Mouse (Mus musculus): Measurements from ENCODE around the gene Hephl1. TPM values are rescaled to one million over a fixed set of nuclear protein-coding genes. Genes with fewer than 3 reads are reported as not detected.

The Hephl1 gene
- polyA plus RNA-seq, 1 experiment from 2014 or later = not detected

DNA sequence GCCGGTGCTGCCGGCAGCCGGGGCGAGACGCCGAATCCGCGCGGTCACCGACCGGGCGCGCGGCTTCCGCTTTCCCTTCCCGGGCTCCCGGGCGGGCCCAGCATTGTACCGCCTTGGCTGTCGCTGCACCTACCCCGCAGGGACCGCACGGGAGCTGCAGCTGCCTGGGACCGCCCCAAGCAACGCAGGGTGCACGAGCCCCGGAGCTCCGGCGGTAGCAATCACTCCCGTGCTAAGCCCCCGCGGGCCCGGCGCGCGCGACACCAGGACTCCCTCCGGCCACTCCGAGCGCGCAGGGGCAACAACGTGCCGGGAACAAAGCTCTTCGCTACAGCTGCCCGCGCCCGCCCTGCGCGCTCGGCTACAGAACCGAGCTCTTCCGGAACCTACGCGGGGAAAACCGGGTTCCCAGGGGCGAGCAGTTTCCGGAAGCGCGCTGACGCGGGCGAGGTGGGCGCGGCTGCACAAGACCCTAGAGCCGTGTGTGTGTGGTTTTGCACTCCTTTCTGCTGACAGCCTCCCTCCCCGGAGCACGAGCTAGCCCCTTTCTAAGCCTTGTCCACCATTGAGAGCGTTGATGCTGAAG is 66.7 kb downstream of the Hephl1 start, which contains the start of gene Panx1:
TSS of gene Panx1 (minus strand) at position 395 of the 586 bp plus-strand sequence.
- Histone ChIP-seq H3K27ac (replicated peaks) (peak within 1 kb of the TSS; percentile 96), H3K4me1 (replicated peaks) (peaks cover 47% of the 10 kb centered on the region), H3K27me3 (no peaks in the 10 kb centered on the region), H3K9ac (peak within 1 kb of the TSS; percentile 96), H3K9me3 (no peaks in the 10 kb centered on the region), H3K36me3 (no peaks in the 10 kb centered on the region), H3K4me3 (peak within 1 kb of the TSS; percentile 91), H3K4me2 (peak within 1 kb of the TSS; percentile 78)
- WGBS = under 1% methylated on average over 67 of the region's 68 CpGs
- ATAC-seq (ENCODE audit: low read depth) = peak; percentile 95

DNA sequence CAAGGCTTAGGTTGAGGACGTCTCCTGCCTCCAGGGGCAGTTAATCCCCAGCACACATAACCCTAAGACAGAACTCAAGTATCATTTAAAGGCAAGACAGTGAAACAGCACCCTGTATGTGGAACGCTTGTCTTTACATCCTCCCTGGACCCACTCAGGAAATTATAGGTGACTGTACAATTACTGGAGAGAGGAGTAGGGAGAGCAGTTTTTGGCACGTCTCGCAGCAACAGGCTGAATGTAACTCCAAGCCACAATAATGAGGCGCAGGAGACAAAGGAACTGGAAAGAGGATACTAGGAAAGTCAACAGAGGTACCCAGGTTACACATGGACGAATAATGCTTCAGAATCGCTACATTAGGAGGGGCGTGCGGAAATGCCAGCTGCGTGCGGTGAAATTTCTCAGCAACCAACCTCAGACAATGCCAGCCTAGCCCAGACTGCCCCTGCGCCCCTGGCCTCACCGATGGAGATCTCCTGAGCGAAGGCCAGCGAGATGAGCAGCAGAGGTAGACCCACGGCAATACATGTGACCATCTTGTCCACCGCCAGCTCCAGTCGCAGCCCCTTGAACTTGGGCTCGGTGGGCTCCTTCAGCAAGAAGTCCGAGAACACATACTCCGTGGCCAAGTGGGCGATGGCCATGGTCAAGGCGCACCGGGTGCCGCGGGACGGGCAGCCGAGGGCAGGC is 67.4 kb downstream of the Hephl1 start:
- H3K27me3 ChIP-seq = no peaks in the 10 kb centered on the region
- peaks cover 47% of the 10 kb centered on the region for H3K4me1 ChIP-seq (replicated peaks)
- H3K4me3 ChIP-seq = peak overlapping the region; percentile 91
- H3K4me2 ChIP-seq = peak overlapping the region; percentile 78
- H3K27ac ChIP-seq (replicated peaks) = peak overlapping the region; percentile 96
- peak; percentile 66 for ATAC-seq (ENCODE audit: low read depth)
- H3K9ac ChIP-seq = peak overlapping the region; percentile 96
- no peaks in the 10 kb centered on the region for H3K36me3 ChIP-seq
- WGBS = under 1% methylated on average over 28 of the region's 28 CpGs
- no peaks in the 10 kb centered on the region for H3K9me3 ChIP-seq

DNA sequence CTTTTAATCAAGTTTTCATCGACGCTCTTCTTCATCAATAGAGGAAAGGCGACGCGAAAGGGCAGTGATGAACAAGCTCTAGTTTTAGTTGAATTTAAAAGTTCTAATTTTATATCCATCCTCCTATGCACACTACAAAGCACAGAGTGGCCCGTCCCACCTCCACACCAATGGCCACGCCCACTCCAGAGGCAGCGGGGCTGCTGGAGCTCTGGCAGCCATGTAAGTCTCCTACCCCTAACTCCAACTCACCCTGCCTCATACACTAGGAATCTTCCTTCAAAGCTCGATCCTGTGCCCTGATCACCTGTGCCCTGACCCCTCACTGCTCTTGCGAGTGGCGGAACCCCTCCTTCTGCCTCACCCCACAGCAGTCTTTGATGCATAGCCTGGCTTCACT is 70.4 kb downstream of the Hephl1 start:
- no peak overlapping the region for H3K9ac ChIP-seq
- H3K4me3 ChIP-seq = no peak overlapping the region
- no peaks in the 10 kb centered on the region for H3K36me3 ChIP-seq
- H3K9me3 ChIP-seq = no peaks in the 10 kb centered on the region
- H3K27ac ChIP-seq (replicated peaks) = no peak overlapping the region
- peaks cover 61% of the 10 kb centered on the region for H3K4me1 ChIP-seq (replicated peaks)
- 91% methylated on average over 11 of the region's 11 CpGs for WGBS
- ATAC-seq (ENCODE audit: low read depth) = no peak
- no peak overlapping the region for H3K4me2 ChIP-seq
- H3K27me3 ChIP-seq = no peaks in the 10 kb centered on the region

DNA sequence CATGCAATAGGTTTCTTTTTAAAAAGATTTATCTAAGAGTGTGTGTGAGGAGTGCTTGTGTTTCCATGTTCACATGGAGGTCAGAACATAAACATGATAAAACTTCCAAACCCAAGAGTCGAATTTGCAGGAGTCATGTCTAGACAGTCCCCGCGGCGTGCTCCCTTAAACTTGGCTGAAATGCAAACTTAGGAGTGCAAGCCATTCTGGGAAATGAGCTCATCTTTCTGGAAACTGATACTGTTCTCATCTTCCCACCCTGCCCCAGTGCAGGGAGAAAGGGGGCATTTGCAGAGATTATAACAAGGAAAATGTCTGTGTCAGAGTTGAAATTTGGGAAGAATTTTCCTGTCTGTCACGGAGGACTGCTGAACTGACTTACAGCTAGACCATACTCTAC is 72.1 kb downstream of the Hephl1 start:
- 93% methylated on average over 5 of the region's 5 CpGs for WGBS
- H3K27ac ChIP-seq (replicated peaks) = no peak overlapping the region
- H3K9ac ChIP-seq = no peak overlapping the region
- no peak for ATAC-seq (ENCODE audit: low read depth)
- H3K36me3 ChIP-seq = no peaks in the 10 kb centered on the region
- no peak overlapping the region for H3K4me2 ChIP-seq
- peaks cover 55% of the 10 kb centered on the region for H3K4me1 ChIP-seq (replicated peaks)
- no peaks in the 10 kb centered on the region for H3K27me3 ChIP-seq
- H3K4me3 ChIP-seq = no peak overlapping the region
- no peaks in the 10 kb centered on the region for H3K9me3 ChIP-seq

DNA sequence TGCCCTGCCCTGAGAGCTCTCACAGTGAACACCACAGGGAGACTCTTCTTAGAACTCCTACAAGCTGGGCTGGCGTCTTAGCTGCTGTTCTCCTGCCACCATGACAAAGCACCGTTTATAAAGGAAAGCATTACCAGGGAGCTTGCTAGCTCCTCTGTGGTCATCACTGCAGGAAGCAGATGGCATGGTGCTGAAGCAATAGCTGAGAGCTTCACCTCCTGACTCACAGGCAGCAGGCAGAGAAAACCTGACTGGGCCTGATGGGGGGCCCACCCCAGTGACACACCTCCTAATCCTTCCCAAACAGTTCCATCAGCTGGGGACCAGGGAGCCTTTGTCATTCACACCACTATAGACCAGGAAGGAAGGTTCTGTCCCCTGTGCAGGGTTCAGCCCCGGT is 74.2 kb downstream of the Hephl1 start:
- no peak overlapping the region; the same call in 1 of the 2 replicates for H3K27ac ChIP-seq (replicated peaks)
- H3K27me3 ChIP-seq = no peaks in the 10 kb centered on the region
- H3K4me1 ChIP-seq (replicated peaks) = peaks cover 38% of the 10 kb centered on the region
- 51% methylated on average over 3 of the region's 3 CpGs for WGBS
- H3K9ac ChIP-seq = no peak overlapping the region
- 0 out of 2 replicates have a peak, but pooled peaks cover 4% of the 10 kb centered on the region for H3K36me3 ChIP-seq
- no peak for ATAC-seq (ENCODE audit: low read depth)
- no peaks in the 10 kb centered on the region for H3K9me3 ChIP-seq
- H3K4me2 ChIP-seq = no peak overlapping the region
- H3K4me3 ChIP-seq = no peak overlapping the region

DNA sequence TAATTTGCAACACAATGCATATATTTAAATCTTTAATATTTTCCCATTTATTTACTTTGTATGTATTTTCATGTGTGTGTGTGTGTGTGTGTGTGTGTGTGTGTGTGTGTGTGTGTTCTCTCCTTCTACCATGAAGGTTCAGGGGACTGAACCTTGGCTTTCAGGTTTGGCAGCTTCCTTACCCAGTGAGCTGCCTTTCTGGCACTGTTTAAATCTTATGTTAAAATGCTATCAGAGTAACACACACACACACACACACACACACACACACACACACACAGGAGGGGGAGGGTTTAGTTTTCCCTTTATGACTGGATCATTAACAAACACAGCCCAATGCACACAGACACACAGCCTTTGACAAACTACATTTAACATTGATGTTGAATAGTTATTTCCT is 74.7 kb downstream of the Hephl1 start:
- Histone ChIP-seq H3K27me3 (no peaks in the 10 kb centered on the region), H3K36me3 (0 out of 2 replicates have a peak, but pooled peaks cover 4% of the 10 kb centered on the region), H3K9me3 (no peaks in the 10 kb centered on the region), H3K27ac (replicated peaks) (no peak overlapping the region; the same call in 1 of the 2 replicates), H3K9ac (no peak overlapping the region), H3K4me2 (no peak overlapping the region), H3K4me3 (no peak overlapping the region), H3K4me1 (replicated peaks) (peaks cover 33% of the 10 kb centered on the region)
- ATAC-seq (ENCODE audit: low read depth) = no peak

DNA sequence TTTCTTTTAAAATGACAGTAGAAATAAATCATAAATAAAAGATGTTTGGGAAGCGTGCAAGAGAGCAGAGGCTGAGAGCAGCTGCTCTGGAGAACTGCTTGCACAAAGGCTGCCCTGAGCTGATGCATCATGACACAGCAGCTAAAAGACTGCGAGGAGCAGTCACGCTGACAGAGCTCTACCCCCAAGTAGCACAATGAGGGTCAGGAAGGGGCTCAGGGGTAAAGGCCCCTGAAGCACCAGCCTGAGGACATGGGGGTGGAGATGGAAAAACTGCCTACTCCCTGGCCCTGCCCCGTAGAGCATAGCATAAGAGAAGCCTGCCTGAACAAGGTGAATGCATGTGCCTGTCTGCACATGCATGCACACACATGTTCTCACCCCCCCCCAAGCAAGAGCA is 75.1 kb downstream of the Hephl1 start:
- H3K4me1 ChIP-seq (replicated peaks) = peaks cover 29% of the 10 kb centered on the region
- H3K4me2 ChIP-seq = no peak overlapping the region
- peaks cover 7% of the 10 kb centered on the region; the same call in 1 of the 2 replicates for H3K36me3 ChIP-seq
- ATAC-seq (ENCODE audit: low read depth) = no peak
- H3K9me3 ChIP-seq = no peaks in the 10 kb centered on the region
- H3K4me3 ChIP-seq = no peak overlapping the region
- H3K27me3 ChIP-seq = no peaks in the 10 kb centered on the region
- 40% methylated on average over 4 of the region's 4 CpGs for WGBS
- H3K9ac ChIP-seq = no peak overlapping the region
- peak overlapping the region; percentile 54; the same call in 1 of the 2 replicates for H3K27ac ChIP-seq (replicated peaks)

DNA sequence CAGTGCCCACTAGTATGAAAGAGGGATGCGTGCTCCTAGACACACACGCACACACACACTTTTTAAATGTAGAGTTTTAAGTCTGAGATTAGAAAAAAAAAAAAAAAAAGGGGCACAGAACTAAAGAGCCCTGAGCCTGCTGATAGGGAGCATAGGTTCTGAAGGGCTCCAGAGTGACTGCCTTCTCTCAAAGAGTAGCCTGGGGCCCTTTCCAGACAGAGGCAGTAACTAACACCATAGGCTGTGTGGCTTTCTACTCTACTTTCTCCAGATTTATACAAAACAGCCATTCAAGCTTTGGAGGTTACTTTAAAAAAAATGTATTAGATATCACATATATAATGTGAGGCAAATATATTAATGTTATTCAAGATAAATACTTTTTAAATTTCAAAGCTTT is 75.5 kb downstream of the Hephl1 start:
- Histone ChIP-seq H3K4me3 (no peak overlapping the region), H3K4me2 (no peak overlapping the region), H3K27ac (replicated peaks) (no peak overlapping the region), H3K9me3 (no peaks in the 10 kb centered on the region), H3K27me3 (no peaks in the 10 kb centered on the region), H3K4me1 (replicated peaks) (peaks cover 25% of the 10 kb centered on the region), H3K36me3 (peaks cover 11% of the 10 kb centered on the region; the same call in 1 of the 2 replicates), H3K9ac (no peak overlapping the region)
- 94% methylated on average over 2 of the region's 2 CpGs for WGBS
- ATAC-seq (ENCODE audit: low read depth) = no peak

DNA sequence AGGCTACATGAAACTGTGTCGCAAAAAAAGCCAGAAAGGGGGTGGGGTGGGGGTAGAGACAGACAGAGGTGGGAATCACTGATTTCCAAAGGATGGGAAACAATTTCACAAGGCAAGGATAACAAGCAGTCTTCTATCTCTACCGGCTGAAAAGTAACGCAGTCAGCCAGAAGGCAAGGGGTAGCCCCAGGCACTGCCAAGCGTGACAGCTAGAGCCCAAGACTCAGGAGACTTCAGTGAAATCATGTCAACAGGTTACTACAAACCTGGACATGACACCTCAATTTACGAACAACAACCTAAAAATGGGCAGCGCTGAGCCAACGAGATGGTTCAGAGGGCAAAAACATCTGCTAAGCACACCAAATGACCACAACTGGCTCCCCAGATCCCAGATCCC is 75.9 kb downstream of the Hephl1 start:
- Histone ChIP-seq H3K27ac (replicated peaks) (no peak overlapping the region), H3K4me3 (no peak overlapping the region), H3K9me3 (no peaks in the 10 kb centered on the region), H3K36me3 (peaks cover 12% of the 10 kb centered on the region; the same call in 1 of the 2 replicates), H3K4me2 (no peak overlapping the region), H3K27me3 (no peaks in the 10 kb centered on the region), H3K9ac (no peak overlapping the region), H3K4me1 (replicated peaks) (peaks cover 20% of the 10 kb centered on the region)
- 92% methylated on average over 7 of the region's 7 CpGs for WGBS
- ATAC-seq (ENCODE audit: low read depth) = no peak

DNA sequence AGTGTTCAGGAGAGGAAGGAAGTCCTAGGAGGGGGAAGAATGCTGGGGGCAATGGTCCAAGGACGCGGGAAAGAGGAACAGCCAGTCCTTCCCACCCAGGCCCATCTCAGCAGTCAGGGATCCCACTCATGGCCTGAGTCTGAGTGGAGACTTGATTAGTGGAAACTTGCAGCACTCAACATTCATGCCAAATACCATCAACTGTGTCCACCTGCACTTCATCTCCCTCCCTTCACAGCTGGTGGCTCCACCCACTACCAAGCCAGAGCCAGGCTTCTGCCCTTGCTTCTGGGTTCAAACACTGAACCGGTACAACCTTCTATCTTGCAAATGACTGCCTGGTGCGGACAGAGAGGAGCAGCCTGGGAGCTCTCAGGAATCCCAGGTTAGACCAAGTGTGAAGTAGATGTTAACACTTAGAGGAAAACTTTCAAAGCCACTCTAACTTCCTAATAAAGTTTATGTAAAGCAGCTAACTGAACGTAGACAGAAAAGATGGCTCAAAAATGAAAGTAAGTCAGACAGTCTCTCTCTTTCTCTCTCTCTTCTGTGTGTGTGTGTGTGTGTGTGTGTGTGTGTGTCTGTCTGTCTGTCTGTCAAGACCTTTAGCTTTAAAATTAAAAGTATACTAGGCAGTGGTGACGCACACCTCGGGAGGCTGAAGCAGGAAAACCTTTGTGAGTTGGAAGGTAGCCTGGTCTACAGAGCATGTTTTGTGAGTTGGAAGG is 77.2 kb downstream of the Hephl1 start:
- H3K9ac ChIP-seq = no peak overlapping the region
- H3K9me3 ChIP-seq = no peaks in the 10 kb centered on the region
- H3K27ac ChIP-seq (replicated peaks) = no peak overlapping the region
- H3K4me1 ChIP-seq (replicated peaks) = peaks cover 14% of the 10 kb centered on the region
- ATAC-seq (ENCODE audit: low read depth) = no peak
- no peak overlapping the region for H3K4me2 ChIP-seq
- WGBS = 88% methylated on average over 7 of the region's 7 CpGs
- H3K4me3 ChIP-seq = no peak overlapping the region
- H3K36me3 ChIP-seq = peaks cover 12% of the 10 kb centered on the region; the same call in 1 of the 2 replicates
- H3K27me3 ChIP-seq = no peaks in the 10 kb centered on the region

DNA sequence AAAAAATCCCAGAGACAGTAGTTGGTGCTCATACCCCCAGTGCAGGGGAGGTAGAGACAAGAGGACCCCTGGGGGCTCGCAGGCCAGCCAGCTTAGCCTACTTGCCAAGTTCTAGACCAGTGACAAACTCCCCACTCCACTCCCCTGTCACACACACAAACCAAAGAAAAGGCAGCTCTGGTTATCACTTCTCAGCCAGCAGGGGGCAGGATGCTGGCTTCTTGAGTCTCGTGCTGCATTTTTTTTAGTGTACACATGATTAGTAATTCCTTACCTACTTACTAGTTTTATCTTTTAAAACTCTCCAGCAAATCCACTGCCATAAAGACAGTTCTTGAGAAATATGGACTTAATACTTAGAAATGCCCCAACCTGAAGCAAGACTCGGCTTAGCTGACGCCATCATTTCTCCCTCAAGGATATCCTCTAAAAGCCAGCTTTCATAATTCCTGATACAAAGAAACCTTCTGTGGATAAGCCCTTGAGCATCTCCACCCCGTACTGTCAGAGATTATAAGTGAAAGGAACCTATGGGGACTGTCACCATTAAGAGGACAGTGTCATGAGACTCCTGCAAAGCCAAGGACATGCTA is 78.2 kb downstream of the Hephl1 start:
- ATAC-seq (ENCODE audit: low read depth) = no peak
- H3K9ac ChIP-seq = no peak overlapping the region
- no peak overlapping the region for H3K4me2 ChIP-seq
- WGBS = 75% methylated on average over 5 of the region's 5 CpGs
- H3K27ac ChIP-seq (replicated peaks) = no peak overlapping the region
- H3K36me3 ChIP-seq = peaks cover 12% of the 10 kb centered on the region; the same call in 1 of the 2 replicates
- no peak overlapping the region for H3K4me3 ChIP-seq
- peaks cover 14% of the 10 kb centered on the region for H3K4me1 ChIP-seq (replicated peaks)
- H3K27me3 ChIP-seq = no peaks in the 10 kb centered on the region
- no peaks in the 10 kb centered on the region for H3K9me3 ChIP-seq

DNA sequence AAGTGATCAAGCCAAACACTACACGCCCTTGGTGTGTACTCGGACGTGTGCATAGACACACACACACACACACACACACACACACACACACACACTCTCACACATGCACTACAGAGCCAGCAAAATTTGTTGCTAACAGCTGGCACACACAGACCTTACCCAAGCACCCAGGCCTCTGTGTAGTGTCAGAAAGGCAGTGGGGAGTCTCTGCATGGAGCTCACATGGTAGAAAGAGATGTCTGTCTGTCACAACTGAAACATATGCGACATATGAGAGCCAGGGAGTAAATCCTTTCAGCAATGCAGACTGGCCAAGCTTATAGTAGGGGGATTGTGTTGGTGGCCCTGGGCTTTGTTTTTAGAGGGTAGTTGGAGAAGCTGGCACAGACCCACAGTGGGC is 79.1 kb downstream of the Hephl1 start:
- no peaks in the 10 kb centered on the region for H3K9me3 ChIP-seq
- WGBS = 87% methylated on average over 4 of the region's 4 CpGs
- ATAC-seq (ENCODE audit: low read depth) = no peak

More for the DNA sequence above, 79.1 kb downstream of the Hephl1 start:
- H3K4me2 ChIP-seq = no peak overlapping the region
- H3K4me1 ChIP-seq (replicated peaks) = peaks cover 11% of the 10 kb centered on the region
- no peaks in the 10 kb centered on the region for H3K27me3 ChIP-seq
- H3K9ac ChIP-seq = no peak overlapping the region
- peaks cover 12% of the 10 kb centered on the region; the same call in 1 of the 2 replicates for H3K36me3 ChIP-seq
- H3K27ac ChIP-seq (replicated peaks) = no peak overlapping the region
- no peak overlapping the region for H3K4me3 ChIP-seq
